Mouse (Mus musculus): ENCODE measurements around the gene Hltf. TPM values are rescaled to one million over a fixed set of nuclear protein-coding genes. Genes with fewer than 3 reads are reported as not detected.
A peak's percentile ranks its signal among the peaks of the same experiment; 100 is the strongest.
"Not testable (repeated sequence)": the region's sequence is repeated elsewhere in the genome, so short reads cannot be mapped to it uniquely, and the experiment has no call there.

The Hltf gene
- polyA plus RNA-seq, 1 experiment from 2014 or later: 18.0 TPM

- not testable (repeated sequence) for H3K4me2 ChIP-seq (ENCODE audit: low read depth, low read length); H3K9me3 ChIP-seq (replicated peaks; ENCODE audit: control insufficient read depth, low read length); H3K27me3 ChIP-seq (ENCODE audit: control insufficient read depth, insufficient read depth, low read length); ATAC-seq (ENCODE audit: insufficient read depth, low FRiP score); H3K9ac ChIP-seq (ENCODE audit: low read length); H3K36me3 ChIP-seq (ENCODE audit: control insufficient read depth, insufficient read depth, low read length); H3K27ac ChIP-seq (ENCODE audit: low read length); H3K4me1 ChIP-seq (ENCODE audit: control insufficient read depth, insufficient read depth, low read length); H3K4me3 ChIP-seq (replicated peaks; ENCODE audit: low read length)
- 89% methylated on average over 5 of the region's 5 CpGs for WGBS
These were observed 64.0 kb downstream of the Hltf start for GRCm38 (mm10) chr3:20121582-20121981.

GRCm38 (mm10) chr3:20125604-20126003 is 68.0 kb downstream of the Hltf start:
- Histone ChIP-seq H3K4me1 (ENCODE audit: control insufficient read depth, insufficient read depth, low read length) (no peaks in the 10 kb centered on the region), H3K36me3 (ENCODE audit: control insufficient read depth, insufficient read depth, low read length) (0 out of 2 replicates have a peak, but pooled peaks cover 8% of the 10 kb centered on the region), H3K27ac (ENCODE audit: low read length) (no peak overlapping the region), H3K9ac (ENCODE audit: low read length) (no peak overlapping the region), H3K4me2 (ENCODE audit: low read depth, low read length) (no peak overlapping the region), H3K27me3 (ENCODE audit: control insufficient read depth, insufficient read depth, low read length) (no peaks in the 10 kb centered on the region), H3K4me3 (replicated peaks; ENCODE audit: low read length) (no peak overlapping the region), H3K9me3 (replicated peaks; ENCODE audit: control insufficient read depth, low read length) (no peaks in the 10 kb centered on the region)
- WGBS: 82% methylated on average over 5 of the region's 5 CpGs
- no peak for ATAC-seq (ENCODE audit: insufficient read depth, low FRiP score)

- WGBS: 64% methylated on average over 2 of the region's 2 CpGs
- Histone ChIP-seq H3K27me3 (ENCODE audit: control insufficient read depth, insufficient read depth, low read length) (no peaks in the 10 kb centered on the region), H3K9me3 (replicated peaks; ENCODE audit: control insufficient read depth, low read length) (no peaks in the 10 kb centered on the region), H3K4me1 (ENCODE audit: control insufficient read depth, insufficient read depth, low read length) (no peaks in the 10 kb centered on the region), H3K9ac (ENCODE audit: low read length) (no peak overlapping the region), H3K36me3 (ENCODE audit: control insufficient read depth, insufficient read depth, low read length) (0 out of 2 replicates have a peak, but pooled peaks cover 8% of the 10 kb centered on the region), H3K4me2 (ENCODE audit: low read depth, low read length) (no peak overlapping the region), H3K4me3 (replicated peaks; ENCODE audit: low read length) (no peak overlapping the region), H3K27ac (ENCODE audit: low read length) (no peak overlapping the region)
- no peak for ATAC-seq (ENCODE audit: insufficient read depth, low FRiP score)
These were observed 69.5 kb downstream of the Hltf start for GRCm38 (mm10) chr3:20127047-20127595.

GRCm38 (mm10) chr3:20129491-20129890 is 71.9 kb downstream of the Hltf start:
- Histone ChIP-seq H3K27ac (ENCODE audit: low read length) (no peak overlapping the region), H3K4me3 (replicated peaks; ENCODE audit: low read length) (no peak overlapping the region), H3K9ac (ENCODE audit: low read length) (no peak overlapping the region), H3K4me2 (ENCODE audit: low read depth, low read length) (no peak overlapping the region), H3K36me3 (ENCODE audit: control insufficient read depth, insufficient read depth, low read length) (0 out of 2 replicates have a peak, but pooled peaks cover 8% of the 10 kb centered on the region), H3K27me3 (ENCODE audit: control insufficient read depth, insufficient read depth, low read length) (no peaks in the 10 kb centered on the region), H3K4me1 (ENCODE audit: control insufficient read depth, insufficient read depth, low read length) (no peaks in the 10 kb centered on the region), H3K9me3 (replicated peaks; ENCODE audit: control insufficient read depth, low read length) (no peaks in the 10 kb centered on the region)
- no peak for ATAC-seq (ENCODE audit: insufficient read depth, low FRiP score)
- WGBS: 86% methylated on average over 5 of the region's 5 CpGs

- no peak overlapping the region for H3K4me3 ChIP-seq (replicated peaks; ENCODE audit: low read length)
- WGBS: 89% methylated on average over 8 of the region's 8 CpGs
- H3K36me3 ChIP-seq (ENCODE audit: control insufficient read depth, insufficient read depth, low read length): 0 out of 2 replicates have a peak, but pooled peaks cover 8% of the 10 kb centered on the region
- H3K9ac ChIP-seq (ENCODE audit: low read length): no peak overlapping the region
- no peaks in the 10 kb centered on the region for H3K4me1 ChIP-seq (ENCODE audit: control insufficient read depth, insufficient read depth, low read length)
- ATAC-seq (ENCODE audit: insufficient read depth, low FRiP score): 0 out of 2 replicates have a peak, but pooled peaks have one; percentile 21
- H3K27me3 ChIP-seq (ENCODE audit: control insufficient read depth, insufficient read depth, low read length): no peaks in the 10 kb centered on the region
- H3K9me3 ChIP-seq (replicated peaks; ENCODE audit: control insufficient read depth, low read length): no peaks in the 10 kb centered on the region
- H3K27ac ChIP-seq (ENCODE audit: low read length): no peak overlapping the region
- no peak overlapping the region for H3K4me2 ChIP-seq (ENCODE audit: low read depth, low read length)
These were observed 73.1 kb downstream of the Hltf start for GRCm38 (mm10) chr3:20130456-20131349.

GRCm38 (mm10) chr3:20131350-20131720 is 73.7 kb downstream of the Hltf start:
- no peak overlapping the region for H3K4me3 ChIP-seq (replicated peaks; ENCODE audit: low read length)
- ATAC-seq (ENCODE audit: insufficient read depth, low FRiP score): no peak
- H3K27ac ChIP-seq (ENCODE audit: low read length): no peak overlapping the region
- WGBS: 65% methylated on average over 2 of the region's 2 CpGs
- H3K9ac ChIP-seq (ENCODE audit: low read length): no peak overlapping the region
- H3K4me1 ChIP-seq (ENCODE audit: control insufficient read depth, insufficient read depth, low read length): no peaks in the 10 kb centered on the region
- H3K4me2 ChIP-seq (ENCODE audit: low read depth, low read length): no peak overlapping the region
- H3K9me3 ChIP-seq (replicated peaks; ENCODE audit: control insufficient read depth, low read length): no peaks in the 10 kb centered on the region
- H3K36me3 ChIP-seq (ENCODE audit: control insufficient read depth, insufficient read depth, low read length): 0 out of 2 replicates have a peak, but pooled peaks cover 5% of the 10 kb centered on the region
- H3K27me3 ChIP-seq (ENCODE audit: control insufficient read depth, insufficient read depth, low read length): no peaks in the 10 kb centered on the region

- H3K9ac ChIP-seq (ENCODE audit: low read length): no peak overlapping the region
- no peak overlapping the region for H3K27ac ChIP-seq (ENCODE audit: low read length)
- H3K4me2 ChIP-seq (ENCODE audit: low read depth, low read length): no peak overlapping the region
- H3K36me3 ChIP-seq (ENCODE audit: control insufficient read depth, insufficient read depth, low read length): 0 out of 2 replicates have a peak, but pooled peaks cover 5% of the 10 kb centered on the region
- H3K9me3 ChIP-seq (replicated peaks; ENCODE audit: control insufficient read depth, low read length): no peaks in the 10 kb centered on the region
- 85% methylated on average over 1 of the region's 1 CpGs for WGBS
- no peak for ATAC-seq (ENCODE audit: insufficient read depth, low FRiP score)
- H3K27me3 ChIP-seq (ENCODE audit: control insufficient read depth, insufficient read depth, low read length): no peaks in the 10 kb centered on the region
- H3K4me1 ChIP-seq (ENCODE audit: control insufficient read depth, insufficient read depth, low read length): no peaks in the 10 kb centered on the region
- H3K4me3 ChIP-seq (replicated peaks; ENCODE audit: low read length): no peak overlapping the region
These were observed 75.1 kb downstream of the Hltf start for GRCm38 (mm10) chr3:20132731-20133130.

- no peak overlapping the region for H3K4me2 ChIP-seq (ENCODE audit: low read depth, low read length)
- 0 out of 2 replicates have a peak, but pooled peaks cover 4% of the 10 kb centered on the region for H3K36me3 ChIP-seq (ENCODE audit: control insufficient read depth, insufficient read depth, low read length)
- H3K9me3 ChIP-seq (replicated peaks; ENCODE audit: control insufficient read depth, low read length): no peaks in the 10 kb centered on the region
- H3K27me3 ChIP-seq (ENCODE audit: control insufficient read depth, insufficient read depth, low read length): no peaks in the 10 kb centered on the region
- H3K9ac ChIP-seq (ENCODE audit: low read length): no peak overlapping the region
- H3K27ac ChIP-seq (ENCODE audit: low read length): no peak overlapping the region
- no peak overlapping the region for H3K4me3 ChIP-seq (replicated peaks; ENCODE audit: low read length)
- ATAC-seq (ENCODE audit: insufficient read depth, low FRiP score): no peak
- WGBS: 74% methylated on average over 1 of the region's 1 CpGs
- no peaks in the 10 kb centered on the region for H3K4me1 ChIP-seq (ENCODE audit: control insufficient read depth, insufficient read depth, low read length)
These were observed 76.1 kb downstream of the Hltf start for GRCm38 (mm10) chr3:20133745-20134144.

GRCm38 (mm10) chr3:20134545-20134944 is 76.9 kb downstream of the Hltf start:
- 0 out of 2 replicates have a peak, but pooled peaks cover 4% of the 10 kb centered on the region for H3K36me3 ChIP-seq (ENCODE audit: control insufficient read depth, insufficient read depth, low read length)
- H3K4me1 ChIP-seq (ENCODE audit: control insufficient read depth, insufficient read depth, low read length): no peaks in the 10 kb centered on the region
- no peaks in the 10 kb centered on the region for H3K9me3 ChIP-seq (replicated peaks; ENCODE audit: control insufficient read depth, low read length)
- H3K4me3 ChIP-seq (replicated peaks; ENCODE audit: low read length): no peak overlapping the region
- no peak overlapping the region for H3K4me2 ChIP-seq (ENCODE audit: low read depth, low read length)
- no peak overlapping the region for H3K9ac ChIP-seq (ENCODE audit: low read length)
- no peak overlapping the region for H3K27ac ChIP-seq (ENCODE audit: low read length)
- peak; percentile 71; the same call in 1 of the 2 replicates for ATAC-seq (ENCODE audit: insufficient read depth, low FRiP score)
- no peaks in the 10 kb centered on the region for H3K27me3 ChIP-seq (ENCODE audit: control insufficient read depth, insufficient read depth, low read length)
- 59% methylated on average over 3 of the region's 3 CpGs for WGBS

Data from stomach, embryonic 16.5 days (tissue).